Mouse (Mus musculus) heart, postnatal 10 days (tissue): ENCODE data around the gene Cutc. TPM values are rescaled to one million over a fixed set of nuclear protein-coding genes. Genes with fewer than 3 reads are reported as not detected.

ENCODE experiments used
- DNase-seq, 2 experiments: peaks; one replicate each; pipeline ENCODE4 v3.0.0; 2021
- intact Hi-C: fragments of 180-260 bp; cut with DNase I; formaldehyde crosslinking; loops from one replicate; pipeline ENCODE4 v1.15.1; 2025
- total RNA-seq, 2 experiments: library from RNA; stranded (reverse); gene quantifications; 2 replicates each; pipeline ENCODE4 v1.2.3; 2021

Gene Cutc
- total RNA-seq, 2 experiments from 2014 or later = 9.8 to 11.6 TPM

- intact Hi-C loops = loop anchor here (5.0 kb wide), 1 partner anchor 182 kb away; no protein-coding TSS in a partner anchor
- no peak for DNase-seq
Observed at GRCm38 (mm10) chr19:43750008-43750407, 2.8 kb upstream of the Cutc start.

- intact Hi-C loops = loop anchor here (2.0 to 5.0 kb wide), 3 partner anchors 63 to 179 kb away; no protein-coding TSS in a partner anchor
- peak; percentile 93 for DNase-seq
Observed at GRCm38 (mm10) chr19:43753226-43753835, 535 bp downstream of the Cutc start.

- intact Hi-C loops = loop anchor here (5.0 kb wide), 1 partner anchor 178 kb away; no protein-coding TSS in a partner anchor
- DNase-seq = no peak
Observed at GRCm38 (mm10) chr19:43754237-43754636, 1.4 kb downstream of the Cutc start.

- DNase-seq = no peak
- intact Hi-C loops = loop anchor here (5.0 kb wide), 1 partner anchor 177 kb away; no protein-coding TSS in a partner anchor
Observed at GRCm38 (mm10) chr19:43754872-43755271, 2.1 kb downstream of the Cutc start.

- intact Hi-C loops = loop anchor here (2.0 kb wide), 1 partner anchor 130 kb away; no protein-coding TSS in a partner anchor
- peak; percentile 73 to 86 for DNase-seq
Observed at GRCm38 (mm10) chr19:43760504-43760903, 7.7 kb downstream of the Cutc start.

GRCm38 (mm10) chr19:43761543-43762256 lies 8.9 kb downstream of the Cutc start:
- intact Hi-C loops = loop anchor here (2.0 kb wide), 1 partner anchor 131 kb away; no protein-coding TSS in a partner anchor
- no peak for DNase-seq

GRCm38 (mm10) chr19:43762410-43762809 lies 9.6 kb downstream of the Cutc start:
- intact Hi-C loops = no loop called here

GRCm38 (mm10) chr19:43766451-43766850 lies 13.7 kb downstream of the Cutc start:
- DNase-seq = no peak
- intact Hi-C loops = no loop called here

More at GRCm38 (mm10) chr19:43762410-43762809, 9.6 kb downstream of the Cutc start:
- no peak for DNase-seq

GRCm38 (mm10) chr19:43767549-43768322 lies 14.9 kb downstream of the Cutc start:
- intact Hi-C loops = no loop called here
- DNase-seq = no peak

GRCm38 (mm10) chr19:43769366-43769960 lies 16.7 kb downstream of the Cutc start:
- intact Hi-C loops = no loop called here
- DNase-seq = no peak

GRCm38 (mm10) chr19:43770584-43770983 lies 17.8 kb downstream of the Cutc start:
- intact Hi-C loops = no loop called here
- no peak for DNase-seq

GRCm38 (mm10) chr19:43771499-43771969 lies 18.7 kb downstream of the Cutc start:
- DNase-seq = no peak
- intact Hi-C loops = no loop called here

GRCm38 (mm10) chr19:43772311-43772710 lies 19.5 kb downstream of the Cutc start:
- intact Hi-C loops = no loop called here
- no peak for DNase-seq

- DNase-seq = no peak
- intact Hi-C loops = no loop called here
Observed at GRCm38 (mm10) chr19:43775433-43775832, 22.6 kb downstream of the Cutc start.

- intact Hi-C loops = no loop called here
- no peak for DNase-seq
Observed at GRCm38 (mm10) chr19:43776561-43776960, 23.8 kb downstream of the Cutc start.

- intact Hi-C loops = no loop called here
- DNase-seq = no peak
Observed at GRCm38 (mm10) chr19:43777308-43777707, 24.5 kb downstream of the Cutc start.

GRCm38 (mm10) chr19:43780391-43780790 lies 27.6 kb downstream of the Cutc start:
- DNase-seq = no peak
- intact Hi-C loops = no loop called here

GRCm38 (mm10) chr19:43781980-43782379 lies 29.2 kb downstream of the Cutc start, which contains the start of gene Abcc2:
Abcc2 (plus strand) TSS chr19:43782192.
- DNase-seq = no peak
- intact Hi-C loops = no loop called here

- intact Hi-C loops = no loop called here
Observed at GRCm38 (mm10) chr19:43784761-43785160, 32.0 kb downstream of the Cutc start.

GRCm38 (mm10) chr19:43786249-43787026 lies 33.6 kb downstream of the Cutc start:
- no peak for DNase-seq
- intact Hi-C loops = no loop called here

More at GRCm38 (mm10) chr19:43784761-43785160, 32.0 kb downstream of the Cutc start:
- DNase-seq = no peak
